Mouse (Mus musculus): ENCODE measurements around the gene Tmem191c.

DNA sequence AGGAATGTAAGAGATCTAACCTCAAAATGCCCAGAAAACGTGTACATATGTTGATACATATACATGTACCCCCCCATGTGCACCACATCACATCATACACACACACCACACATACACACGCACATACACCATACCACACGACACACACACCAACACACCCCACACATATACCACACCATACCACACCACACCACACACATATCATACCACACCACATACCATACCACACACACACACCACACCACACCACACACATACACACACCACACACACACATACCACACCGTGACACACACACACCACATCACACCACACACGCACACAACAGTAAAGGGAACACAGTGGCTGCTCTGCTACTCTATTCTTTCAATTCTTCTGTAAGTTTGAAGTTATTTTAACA is 56.0 kb downstream of the Tmem191c start:
- TF ChIP-seq POLR2A (IDR thresholded peaks at IDR 0.05; ENCODE audit: borderline replicate concordance, insufficient read depth, low read length) (no peak), CTCF (IDR thresholded peaks at IDR 0.05; ENCODE audit: borderline replicate concordance, insufficient read depth, low read depth, low read length) (no peak)

Measured in cerebellum, adult 2 months (tissue).